Mouse (Mus musculus): ENCODE results near the gene Rgs7bp.

The Rgs7bp gene

GRCm38 (mm10) chr13:105002831-105003157, 51.9 kb downstream of the Rgs7bp start:
- DNase-seq (ENCODE audit: low spot score) = no peak

- no peak for DNase-seq (ENCODE audit: low spot score)
Observed at GRCm38 (mm10) chr13:105002132-105002830, 52.4 kb downstream of the Rgs7bp start.

- DNase-seq (ENCODE audit: low spot score) = no peak
Observed at GRCm38 (mm10) chr13:105001714-105002113, 53.0 kb downstream of the Rgs7bp start.

DNA sequence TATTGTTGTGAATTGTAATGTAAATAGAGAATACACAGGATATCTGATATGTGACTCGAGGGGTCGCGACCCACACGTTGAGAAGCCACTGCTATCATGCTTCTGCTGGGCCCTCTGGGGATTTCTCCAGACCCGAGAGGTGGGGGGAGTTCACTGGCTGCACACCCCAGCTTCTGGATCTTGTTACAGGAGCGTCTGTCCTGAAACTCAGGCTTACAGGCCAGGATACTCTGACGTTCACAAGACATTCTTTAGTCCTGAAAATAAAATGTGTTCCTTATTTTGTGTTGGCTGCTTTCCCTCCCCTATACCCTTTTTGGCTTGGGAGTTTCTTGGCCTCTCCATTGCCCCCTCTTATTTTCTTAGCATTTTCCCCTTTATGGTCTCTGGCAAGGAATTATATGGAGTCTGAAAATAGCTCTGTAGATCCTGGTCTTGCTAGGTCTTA, 65.9 kb downstream of the Rgs7bp start:
- DNase-seq (ENCODE audit: low spot score) = no peak

DNA sequence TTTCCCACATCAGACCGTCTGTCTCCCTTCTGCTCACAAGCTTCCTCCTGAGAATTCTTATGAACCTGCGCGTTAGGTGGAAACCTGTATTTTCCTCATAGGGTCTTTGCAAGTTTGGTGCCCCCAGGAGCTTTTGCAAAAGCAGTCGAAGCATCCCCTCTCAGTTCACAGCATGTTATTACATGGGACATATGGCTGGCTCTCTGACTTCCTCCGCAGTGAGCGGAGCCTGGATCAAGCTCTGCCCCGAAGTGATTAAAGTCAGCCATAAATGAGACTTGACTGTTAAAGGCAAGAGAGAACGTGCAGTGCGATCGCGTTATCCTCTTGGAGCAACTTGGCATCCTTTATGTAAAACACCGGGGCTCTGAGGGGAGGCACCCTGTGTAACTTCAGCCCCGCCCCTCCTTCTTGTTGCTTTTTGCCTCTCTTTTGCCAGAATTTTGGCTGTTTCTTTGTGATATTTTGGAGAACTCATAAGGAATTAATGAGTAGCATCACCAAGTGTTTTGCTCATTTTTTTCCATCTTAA, 66.7 kb downstream of the Rgs7bp start:
- no peak for DNase-seq (ENCODE audit: low spot score)

DNA sequence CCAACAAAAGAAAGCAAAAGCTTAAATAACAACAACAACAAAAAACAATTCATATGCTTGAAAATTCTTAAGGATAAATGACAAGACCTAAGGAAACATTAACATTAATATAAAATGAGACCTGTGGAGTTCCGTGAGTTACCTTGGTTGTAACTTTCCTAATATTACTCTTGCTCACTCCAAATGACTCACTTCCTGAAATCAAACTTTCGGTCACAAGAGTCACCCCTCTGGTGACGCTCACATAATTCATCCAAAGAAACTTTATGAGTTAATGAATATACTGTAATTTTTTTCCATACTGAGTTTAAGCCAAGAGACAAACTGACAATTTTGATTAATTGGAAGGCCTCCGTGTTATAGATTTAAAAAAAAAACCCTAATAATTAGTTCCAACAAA, 69.0 kb downstream of the Rgs7bp start:
- DNase-seq (ENCODE audit: low spot score) = no peak

- DNase-seq (ENCODE audit: low spot score) = no peak
Observed at GRCm38 (mm10) chr13:104983989-104984388, 70.7 kb downstream of the Rgs7bp start.

DNA sequence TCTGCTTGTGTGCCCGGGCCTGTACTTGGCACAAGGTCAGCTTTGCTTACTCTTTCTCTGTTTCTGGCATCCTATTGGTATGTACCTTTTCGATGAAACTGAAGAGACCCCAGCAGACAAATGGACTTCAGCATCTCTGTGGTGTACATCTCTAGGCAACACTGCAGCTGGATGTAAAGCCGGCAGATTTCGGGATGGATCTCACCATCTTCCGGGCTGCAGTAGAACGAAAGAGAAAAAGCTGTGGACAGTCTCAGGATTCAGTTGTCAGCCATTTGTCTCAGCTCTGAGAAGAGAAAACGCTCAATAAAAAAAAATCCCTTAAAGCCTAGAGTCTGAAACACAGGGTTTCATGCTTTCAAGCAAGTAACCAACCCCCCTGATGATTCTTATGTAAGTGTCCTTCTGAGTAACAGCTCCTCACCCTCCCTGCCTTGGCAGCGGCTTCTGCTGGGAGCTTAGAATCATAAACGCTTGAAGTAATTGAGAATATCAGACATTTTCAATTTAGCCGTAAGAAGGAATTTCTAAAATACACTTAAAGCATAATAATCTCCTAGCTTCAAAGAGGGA, 71.9 kb downstream of the Rgs7bp start:
- DNase-seq (ENCODE audit: low spot score) = no peak

DNA sequence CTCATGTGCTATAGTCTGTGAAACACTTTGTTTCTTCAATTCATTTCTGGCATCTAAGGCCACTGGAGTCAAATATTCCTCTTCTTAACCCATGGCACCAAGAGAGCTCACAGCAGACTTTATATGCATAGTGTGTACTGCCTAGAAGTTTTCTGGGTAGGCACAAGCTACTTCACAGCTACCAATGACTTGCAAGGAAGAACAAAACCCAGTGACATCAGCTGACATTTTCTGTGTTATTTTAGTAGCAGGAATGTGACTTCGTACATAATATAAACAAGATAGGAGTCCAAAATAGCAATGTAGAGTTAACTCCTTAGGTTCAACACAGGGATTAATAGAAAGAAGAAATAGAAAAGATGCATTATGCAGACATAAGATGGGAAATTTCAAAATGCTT, 76.6 kb downstream of the Rgs7bp start:
- DNase-seq (ENCODE audit: low spot score) = no peak

- no peak for DNase-seq (ENCODE audit: low spot score)
Observed at GRCm38 (mm10) chr13:104967486-104967885, 87.2 kb downstream of the Rgs7bp start.

GRCm38 (mm10) chr13:104963716-104964115, 91.0 kb downstream of the Rgs7bp start:
- no peak for DNase-seq (ENCODE audit: low spot score)

- DNase-seq (ENCODE audit: low spot score) = no peak
Observed at GRCm38 (mm10) chr13:104962716-104963411, 91.9 kb downstream of the Rgs7bp start.

GRCm38 (mm10) chr13:104962166-104962565, 92.6 kb downstream of the Rgs7bp start:
- DNase-seq (ENCODE audit: low spot score) = no peak

GRCm38 (mm10) chr13:104960951-104961715, 93.6 kb downstream of the Rgs7bp start:
- DNase-seq (ENCODE audit: low spot score) = no peak

- no peak for DNase-seq (ENCODE audit: low spot score)
Observed at GRCm38 (mm10) chr13:104960206-104960928, 94.4 kb downstream of the Rgs7bp start.

DNA sequence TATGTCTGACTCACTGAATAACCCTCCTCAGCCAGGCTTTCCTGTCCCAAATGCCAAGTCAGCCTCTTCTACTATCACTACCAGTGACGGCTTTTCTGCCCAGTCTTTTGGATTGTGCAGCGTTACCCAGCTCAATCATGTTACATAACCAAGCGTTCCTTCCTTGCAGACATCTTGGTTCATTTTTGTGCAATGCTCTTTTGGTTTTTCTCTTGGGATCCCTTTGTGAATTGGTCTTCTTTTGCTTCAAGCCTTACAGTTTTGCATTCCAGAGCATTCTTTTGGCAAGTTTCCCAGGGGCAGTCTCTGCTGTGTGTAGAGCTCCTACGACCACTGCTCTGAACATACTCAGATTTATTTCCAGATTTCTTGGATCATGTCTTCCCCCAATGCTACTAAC, 95.0 kb downstream of the Rgs7bp start:
- no peak for DNase-seq (ENCODE audit: low spot score)

DNA sequence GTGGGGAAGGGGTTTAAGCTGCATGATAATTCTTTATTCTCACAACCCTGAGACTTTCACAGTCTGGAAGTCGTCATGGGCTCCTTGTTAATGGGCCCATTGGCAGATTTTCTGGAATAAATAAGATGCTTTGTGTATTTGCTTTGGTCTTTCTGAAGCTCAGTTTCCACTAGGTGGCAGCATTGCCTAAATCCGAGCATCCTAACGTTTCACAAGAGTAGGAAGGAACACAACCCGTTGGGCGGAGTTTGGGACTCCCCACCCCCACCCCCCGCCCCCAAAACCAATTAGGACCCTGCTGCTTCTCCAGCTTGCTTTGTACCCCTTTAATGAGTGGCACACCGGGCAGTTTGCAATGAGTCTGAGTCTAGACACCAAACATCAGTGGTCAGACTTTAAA, 106.8 kb downstream of the Rgs7bp start:
- DNase-seq (ENCODE audit: low spot score) = peak; percentile 19

DNA sequence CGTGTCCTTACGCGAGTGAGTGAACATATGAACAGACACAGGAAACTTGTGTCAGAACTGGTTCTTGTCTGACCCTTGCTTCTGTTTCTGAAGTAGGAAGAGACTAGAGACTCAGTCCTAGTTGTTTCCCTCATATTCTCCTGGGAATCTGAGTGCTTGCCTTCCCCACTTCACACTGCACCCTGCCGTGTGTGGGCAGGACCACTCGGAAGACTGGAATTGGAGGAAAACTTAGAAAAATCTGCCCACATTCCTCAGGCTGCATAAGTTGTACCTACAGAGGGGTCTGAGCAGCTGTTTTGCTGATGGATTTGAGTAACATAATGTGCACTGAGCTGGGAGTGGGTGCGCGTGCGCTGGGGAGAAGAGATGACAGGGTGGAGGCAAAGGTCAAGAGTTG, 114.2 kb downstream of the Rgs7bp start:
- DNase-seq (ENCODE audit: low spot score) = no peak

- no peak for DNase-seq (ENCODE audit: low spot score)
Observed at GRCm38 (mm10) chr13:104939856-104940255, 114.9 kb downstream of the Rgs7bp start.

GRCm38 (mm10) chr13:104938966-104939593, 115.7 kb downstream of the Rgs7bp start:
- no peak for DNase-seq (ENCODE audit: low spot score)

DNA sequence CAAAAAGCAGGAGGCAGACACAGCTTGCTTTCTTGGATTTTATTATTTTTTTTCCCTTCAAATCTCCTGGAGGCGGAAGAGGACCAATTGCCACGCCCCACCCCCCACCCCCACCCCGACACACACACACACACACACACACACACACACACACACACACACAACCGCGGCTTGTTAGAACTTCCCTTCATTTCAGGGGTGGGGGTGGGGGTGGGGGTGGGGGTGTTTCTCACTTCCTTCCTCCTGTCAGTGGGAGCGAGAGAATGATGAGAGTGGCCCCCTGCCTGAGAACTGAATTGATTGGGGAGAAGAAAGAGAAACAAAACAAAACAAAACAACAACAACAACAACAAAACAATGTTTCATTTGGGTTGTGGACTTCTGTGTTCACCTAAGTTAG, 117.0 kb downstream of the Rgs7bp start:
- DNase-seq (ENCODE audit: low spot score) = no peak
